Mouse (Mus musculus): ENCODE results near the gene Smc4. TPM values are rescaled to one million over a fixed set of nuclear protein-coding genes. Genes with fewer than 3 reads are reported as not detected.

Smc4 gene
- polyA plus RNA-seq (2017; shearing (Covaris generic)) = 602 TPM

GRCm38 (mm10) chr3:69004437-69005337, at the start of gene Smc4, which contains the start of gene Ift80:
TSS of gene Smc4 (plus strand) at chr3:69004738.
TSS of gene Ift80 (minus strand) at chr3:69004570.

DNA sequence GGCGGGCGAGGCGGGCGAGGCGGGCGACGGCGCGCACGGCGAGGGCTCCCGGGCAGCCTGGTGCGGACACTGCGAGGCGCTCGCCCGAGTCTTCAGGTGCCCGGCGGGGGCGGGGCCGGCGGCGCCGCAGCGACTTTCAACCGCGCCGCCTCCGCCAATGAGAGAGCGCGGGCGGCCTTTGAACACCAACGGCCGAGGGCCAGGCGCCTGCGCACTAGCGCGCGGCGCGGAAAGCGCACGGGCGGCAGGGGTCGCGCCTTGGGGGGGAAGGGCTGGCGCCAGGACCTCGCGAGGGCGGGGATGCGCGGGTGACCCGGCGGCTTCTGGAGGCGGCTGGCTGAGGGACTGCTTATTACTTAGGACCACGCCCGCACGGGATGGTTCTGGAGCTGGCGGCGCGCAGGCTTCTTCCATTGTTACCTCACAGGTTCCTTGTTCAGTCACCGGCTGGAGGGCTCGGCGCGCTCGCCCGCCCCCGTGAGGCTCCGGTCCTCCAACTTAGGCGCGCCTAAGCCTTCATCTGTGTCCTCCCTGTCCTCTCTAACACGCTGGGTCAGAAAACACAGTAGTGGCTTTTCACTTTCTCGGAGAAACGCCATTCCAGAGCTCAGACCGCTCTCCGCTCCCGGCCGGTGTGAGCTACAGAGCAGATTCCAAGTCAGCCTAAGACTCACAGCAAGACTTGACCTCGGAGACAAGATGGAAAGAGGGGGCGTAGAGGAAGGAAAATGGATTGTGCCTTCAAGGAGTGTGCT, 40.3 kb downstream of the Smc4 start, which contains the start of gene Trim59:
Gene Trim59, minus strand, starts transcription at position 111 of the 755 bp plus-strand sequence.

Other genes with a start within 250 kb of the Smc4 start
- gene 1110032F04Rik, start 135.2 kb upstream of the Smc4 start, polyA plus RNA-seq (2017; shearing (Covaris generic)) = 3.1 TPM
- gene Ift80, start 168 bp upstream of the Smc4 start, polyA plus RNA-seq (2017; shearing (Covaris generic)) = 216 TPM
- gene Trim59, start 40.0 kb downstream of the Smc4 start, polyA plus RNA-seq (2017; shearing (Covaris generic)) = 19.2 TPM
- 26.4 TPM for gene Kpna4, start 122.4 kb downstream of the Smc4 start, polyA plus RNA-seq (2017; shearing (Covaris generic))
- gene Arl14, start 217.7 kb downstream of the Smc4 start, polyA plus RNA-seq (2017; shearing (Covaris generic)) = not detected